21 mouse cellular contexts compared by ENCODE assay signal in the genomic region with DNA sequence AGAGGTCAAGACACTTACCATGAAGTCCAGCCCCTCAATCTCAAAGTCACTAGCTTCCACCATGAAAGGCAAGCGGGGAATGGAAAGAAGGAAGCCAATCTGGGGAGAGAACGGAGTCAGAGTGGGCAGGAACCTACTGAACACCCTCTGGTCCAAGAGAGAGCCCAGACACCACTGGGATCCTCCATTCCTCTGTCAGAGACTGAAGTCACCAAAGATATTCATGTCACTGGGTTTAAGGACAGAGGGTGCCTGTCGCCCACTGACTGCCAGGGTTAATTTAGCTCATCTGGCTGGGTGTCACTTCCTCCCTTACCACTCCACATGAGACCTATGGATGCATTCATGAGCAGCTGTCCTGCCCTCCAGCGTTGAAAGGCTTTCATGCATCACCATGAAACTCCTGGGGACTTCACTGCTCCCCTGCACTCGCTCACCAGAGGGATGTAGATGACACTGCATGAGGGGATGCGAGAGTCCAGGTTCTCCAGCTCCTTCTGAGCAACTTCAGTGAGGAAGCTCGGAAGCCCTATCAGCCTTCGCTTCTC. TPM values are rescaled to one million over a fixed set of nuclear protein-coding genes. Genes with fewer than 3 reads are reported as not detected.
A peak's percentile ranks its signal among the peaks of the same experiment; 100 is the strongest.
DNase-seq lines count a peak whose midpoint lies in the region; ATAC-seq and TF ChIP-seq lines count a peak whose summit lies in the region.
"Had no signal": no experiment of that assay in that cellular context is flagged by ENCODE, and none has a peak within 500 bp of the region (broad histone marks: within the 10 kb centered on the region; RNA-seq: fewer than 3 reads in every experiment).

No protein-coding gene starts in this region.

- no peaks in the 10 kb centered on the region for H3K9me3 ChIP-seq in liver, postnatal 0 days (ENCODE audit: low read length)
- no peaks in the 10 kb centered on the region for H3K9me3 ChIP-seq in liver, embryonic 12.5 days (replicated peaks)
- H3K9me3 ChIP-seq in CH12.LX (replicated peaks; ENCODE audit: low read length) = no peaks in the 10 kb centered on the region
- H3K9me3 ChIP-seq: forebrain, embryonic 10.5 days; hindbrain, embryonic 15.5 days had no signal

- no peaks in the 10 kb centered on the region for H3K79me2 ChIP-seq in CH12.LX (replicated peaks; ENCODE audit: control insufficient read depth, extremely low read depth, insufficient read depth, poor library complexity, severe bottlenecking)

- in situ Hi-C loops in CH12.LX (cut with MboI; ENCODE audit: low pct_ligation_motif_present, low pct_unique_long_range_greater_than_20kb, low sequenced_read_pairs) = no loop called here

- no peak overlapping the region for H3K27ac ChIP-seq in liver, postnatal 0 days (ENCODE audit: low read depth)
- no peak overlapping the region for H3K27ac ChIP-seq in liver, embryonic 12.5 days
- H3K27ac ChIP-seq in CH12.LX (ENCODE audit: insufficient read depth, low read depth) = no peak overlapping the region
- H3K27ac ChIP-seq: forebrain, embryonic 10.5 days; hindbrain, embryonic 15.5 days had no signal

- no peak for TF ChIP-seq POLR2A in CH12.LX (IDR thresholded peaks at IDR 0.05; ENCODE audit: low read depth, low read length)

- dilution Hi-C loops in CH12.LX (cut with MboI; ENCODE audit: extremely low pct_ligation_motif_present, extremely low pct_unique_long_range_greater_than_20kb, low sequenced_read_pairs) = no loop called here

- DNase-seq in liver, postnatal 0 days = peak; percentile 20
- DNase-seq in A20 (ENCODE audit: low read depth, low spot score) = peak; percentile 48
- peak; percentile 40 for DNase-seq in CH12.LX (ENCODE audit: extremely low read depth)
- DNase-seq in kidney, adult 11 months = no peak
- no peak for DNase-seq in adrenal gland, postnatal 36 days
- DNase-seq: adrenal gland, postnatal 10 days; cerebellum, adult 9-10 months; gastrocnemius, postnatal 25 days; kidney, postnatal 25 days; layer of hippocampus, postnatal 36 days; lung, postnatal 36 days; midbrain, embryonic 14.5 days; right cerebral cortex, postnatal 4 days; thymus, postnatal 25 days had no signal

- H3K36me3 ChIP-seq in liver, postnatal 0 days (replicated peaks; ENCODE audit: insufficient read depth, low read length) = no peaks in the 10 kb centered on the region
- no peaks in the 10 kb centered on the region for H3K36me3 ChIP-seq in liver, embryonic 12.5 days
- H3K36me3 ChIP-seq in CH12.LX (replicated peaks in 1 of 2; ENCODE audit: control insufficient read depth in 1 of 2, insufficient read depth in 1 of 2, low read length in 1 of 2) = peaks cover 0 to 26% of the 10 kb centered on the region in 2 experiments
- H3K36me3 ChIP-seq: forebrain, embryonic 10.5 days; hindbrain, embryonic 15.5 days had no signal

- TF ChIP-seq EP300 in liver, postnatal 0 days (IDR thresholded peaks at IDR 0.05; ENCODE audit: low read depth) = no peak
- TF ChIP-seq EP300 in CH12.LX (IDR thresholded peaks at IDR 0.05; ENCODE audit: low read length) = no peak

- H3K4me3 ChIP-seq in liver, postnatal 0 days (ENCODE audit: low read depth, low read length) = no peak overlapping the region
- H3K4me3 ChIP-seq in liver, embryonic 12.5 days = no peak overlapping the region
- H3K4me3 ChIP-seq in CH12.LX (replicated peaks in 1 of 3; ENCODE audit: low read depth in 2 of 3, low read length in 2 of 3, poor library complexity in 1 of 3) = no peak overlapping the region
- H3K4me3 ChIP-seq: forebrain, embryonic 10.5 days; hindbrain, embryonic 15.5 days had no signal

- no peaks in the 10 kb centered on the region for H3K27me3 ChIP-seq in liver, postnatal 0 days (ENCODE audit: insufficient read depth, low read length)
- H3K27me3 ChIP-seq in liver, embryonic 12.5 days (replicated peaks) = 0 out of 2 replicates have a peak, but pooled peaks cover 3% of the 10 kb centered on the region
- no peaks in the 10 kb centered on the region for H3K27me3 ChIP-seq in CH12.LX (replicated peaks)
- H3K27me3 ChIP-seq: hindbrain, embryonic 15.5 days had no signal

- no peak for ATAC-seq in liver, postnatal 0 days
- no peak for ATAC-seq in liver, embryonic 12.5 days
- peak; percentile 29 for ATAC-seq in megakaryocyte progenitor cell, adult 5-6 weeks (replicated peaks; ENCODE audit: poor library complexity)
- ATAC-seq: intestine, embryonic 16.5 days had no signal

- no peak overlapping the region for H3K9ac ChIP-seq in liver, postnatal 0 days (replicated peaks)
- H3K9ac ChIP-seq in liver, embryonic 12.5 days = no peak overlapping the region
- H3K9ac ChIP-seq in CH12.LX (ENCODE audit: insufficient read depth, low read depth) = no peak overlapping the region
- H3K9ac ChIP-seq: hindbrain, embryonic 15.5 days had no signal

- H3K4me2 ChIP-seq in liver, postnatal 0 days (ENCODE audit: low read depth, low read length) = no peak overlapping the region
- H3K4me2 ChIP-seq in liver, embryonic 12.5 days = no peak overlapping the region
- H3K4me2 ChIP-seq in CH12.LX (ENCODE audit: insufficient read depth, low read depth, poor library complexity, severe bottlenecking) = no peak overlapping the region
- H3K4me2 ChIP-seq: hindbrain, embryonic 15.5 days had no signal

- H3K4me1 ChIP-seq in liver, postnatal 0 days (ENCODE audit: insufficient read depth) = peaks cover 14% of the 10 kb centered on the region
- H3K4me1 ChIP-seq in liver, embryonic 12.5 days = peaks cover 58% of the 10 kb centered on the region
- peaks cover 10 to 49% of the 10 kb centered on the region in 2 experiments for H3K4me1 ChIP-seq in CH12.LX (ENCODE audit: control insufficient read depth in 1 of 2, insufficient read depth in 2 of 2)

- peak; percentile 46 for TF ChIP-seq CTCF in liver, postnatal 0 days (IDR thresholded peaks at IDR 0.05; ENCODE audit: low read depth)
- TF ChIP-seq CTCF in CH12.LX (conservative IDR thresholded peaks at IDR 0.05 in 1 of 2, IDR thresholded peaks at IDR 0.05 in 1 of 2; ENCODE audit: low read depth in 2 of 2, low read length in 2 of 2) = peak in 1 of 2 experiments; percentile 40; a peak in 2 of 4 replicates

- 65% methylated on average over 8 of the region's 8 CpGs for WGBS in liver, postnatal 0 days (ENCODE audit: insufficient replicate concordance)
- 60% methylated on average over 8 of the region's 8 CpGs for WGBS in liver, embryonic 12.5 days (ENCODE audit: insufficient replicate concordance)

- peak; percentile 10 for TF ChIP-seq RAD21 in CH12.LX (IDR thresholded peaks at IDR 0.05; ENCODE audit: low read depth, low read length)

TF ChIP-seq in CH12.LX, 34 proteins besides CTCF, POLR2A, EP300 and RAD21 (continues in another document):
- TF ChIP-seq KAT2A (IDR thresholded peaks at IDR 0.05; ENCODE audit: insufficient replicate concordance, low read length) (no peak), TCF12 (IDR thresholded peaks at IDR 0.05; ENCODE audit: low read depth, low read length) (no peak), SMC3 (IDR thresholded peaks at IDR 0.05; ENCODE audit: low read depth, low read length) (peak; percentile 27; the same call in 1 of the 2 replicates), IRF4 (IDR thresholded peaks at IDR 0.05; ENCODE audit: low read depth, low read length) (no peak)

RNA-seq across cellular contexts. Expression of a gene that starts 4.6 kb away (rescaled TPM):
- 3.3 and 4.1 TPM in 2 replicates for polyA plus RNA-seq in liver, postnatal 0 days (2015; fragmentation: Nextera tagmentation; extraction: Ambion mirVana)
- 2.8 and 3.4 TPM in 2 replicates for polyA plus RNA-seq in liver, embryonic 12.5 days (2016; fragmentation: Nextera tagmentation; extraction: Ambion mirVana)
- 94.1 and 124 TPM in 2 replicates for total RNA-seq in CH12.LX (2012; rRNA removed)
- total RNA-seq in CH12.LX (2014; rRNA removed) = 130 and 142 TPM in 2 replicates
- polyA plus RNA-seq in CH12.LX (2012; ENCODE audit: insufficient read length, low read depth) = 94.4 and 105 TPM in 2 replicates
- total RNA-seq in megakaryocyte progenitor cell, adult 5-6 weeks (2015) = 0.93 and 1.9 TPM in 2 replicates
- 1.5 TPM in 1 of 2 replicates, not detected in the other for total RNA-seq in megakaryocyte progenitor cell, adult 5-6 weeks (2017)
- 1 to 10 TPM in 1 of 2 experiments, under 1 TPM in 1; 0.82 to 1.3 TPM for total RNA-seq in adrenal gland, postnatal 36 days (2021)
- total RNA-seq: heart, adult 8-10 months; hematopoietic stem cell, adult 5-6 weeks had no signal

RNA-seq across cellular contexts. Expression of a gene that starts 14.1 kb away (rescaled TPM):
- 3.8 and 4.2 TPM in 2 replicates for polyA plus RNA-seq in liver, postnatal 0 days (2015; fragmentation: Nextera tagmentation; extraction: Ambion mirVana)
- 4.0 and 4.8 TPM in 2 replicates for polyA plus RNA-seq in liver, embryonic 12.5 days (2016; fragmentation: Nextera tagmentation; extraction: Ambion mirVana)
- total RNA-seq in CH12.LX (2012; rRNA removed) = 11.5 and 13.1 TPM in 2 replicates
- 6.1 and 7.6 TPM in 2 replicates for total RNA-seq in CH12.LX (2014; rRNA removed)
- 10.6 and 12.1 TPM in 2 replicates for polyA plus RNA-seq in CH12.LX (2012; ENCODE audit: insufficient read length, low read depth)
- 4.2 and 5.7 TPM in 2 replicates for total RNA-seq in megakaryocyte progenitor cell, adult 5-6 weeks (2015)
- 2.4 and 3.5 TPM in 2 replicates for total RNA-seq in megakaryocyte progenitor cell, adult 5-6 weeks (2017)
- total RNA-seq in adrenal gland, postnatal 36 days (2021) = 1 to 10 TPM in 1 of 2 experiments, under 1 TPM in 1; 0.95 to 1.6 TPM

RNA-seq across cellular contexts. Expression of a gene that starts 16.0 kb away (rescaled TPM):
- 0.09 and 0.12 TPM in 2 replicates for polyA plus RNA-seq in liver, postnatal 0 days (2015; fragmentation: Nextera tagmentation; extraction: Ambion mirVana)
- 0.10 and 0.15 TPM in 2 replicates for polyA plus RNA-seq in liver, embryonic 12.5 days (2016; fragmentation: Nextera tagmentation; extraction: Ambion mirVana)
- total RNA-seq in CH12.LX (2012; rRNA removed) (0.42 and 0.46 TPM in 2 replicates), CH12.LX (2014; rRNA removed) (0.07 TPM in 1 of 2 replicates, not detected in the other)
- 0.94 and 1.2 TPM in 2 replicates for polyA plus RNA-seq in CH12.LX (2012; ENCODE audit: insufficient read length, low read depth)
- total RNA-seq in megakaryocyte progenitor cell, adult 5-6 weeks (2015) = not detected in 2 replicates
- total RNA-seq in megakaryocyte progenitor cell, adult 5-6 weeks (2017) = 0.17 TPM in 1 of 2 replicates, not detected in the other
- total RNA-seq in adrenal gland, postnatal 36 days (2021) = under 1 TPM; 0.53 to 0.59 TPM

RNA-seq across cellular contexts. Expression of a gene that starts 17.4 kb away (rescaled TPM):
- 98.6 and 102 TPM in 2 replicates for polyA plus RNA-seq in liver, postnatal 0 days (2015; fragmentation: Nextera tagmentation; extraction: Ambion mirVana)
- 160 and 162 TPM in 2 replicates for polyA plus RNA-seq in liver, embryonic 12.5 days (2016; fragmentation: Nextera tagmentation; extraction: Ambion mirVana)
- total RNA-seq in CH12.LX (2012; rRNA removed) (182 and 198 TPM in 2 replicates), CH12.LX (2014; rRNA removed) (111 and 114 TPM in 2 replicates)
- polyA plus RNA-seq in CH12.LX (2012; ENCODE audit: insufficient read length, low read depth) = 160 and 163 TPM in 2 replicates
- total RNA-seq in megakaryocyte progenitor cell, adult 5-6 weeks (2015) = 209 and 248 TPM in 2 replicates
- total RNA-seq in megakaryocyte progenitor cell, adult 5-6 weeks (2017) = 225 and 254 TPM in 2 replicates
- 100 to 1,000 TPM in 1 of 2 experiments, 10 to 100 TPM in 1; 83.6 to 109 TPM for total RNA-seq in adrenal gland, postnatal 36 days (2021)

RNA-seq across cellular contexts. Expression of a gene that starts 26.4 kb away (rescaled TPM):
- polyA plus RNA-seq in liver, postnatal 0 days (2015; fragmentation: Nextera tagmentation; extraction: Ambion mirVana) = 15.8 and 17.2 TPM in 2 replicates
- polyA plus RNA-seq in liver, embryonic 12.5 days (2016; fragmentation: Nextera tagmentation; extraction: Ambion mirVana) = 49.0 and 49.1 TPM in 2 replicates
- total RNA-seq in CH12.LX (2012; rRNA removed) (3.4 and 4.3 TPM in 2 replicates), CH12.LX (2014; rRNA removed) (0.94 and 1.4 TPM in 2 replicates)
- polyA plus RNA-seq in CH12.LX (2012; ENCODE audit: insufficient read length, low read depth) = 4.8 and 6.3 TPM in 2 replicates
- 1.8 and 2.6 TPM in 2 replicates for total RNA-seq in megakaryocyte progenitor cell, adult 5-6 weeks (2015)
- 1.9 and 3.5 TPM in 2 replicates for total RNA-seq in megakaryocyte progenitor cell, adult 5-6 weeks (2017)
- total RNA-seq in adrenal gland, postnatal 36 days (2021) = 10 to 100 TPM; 16.1 to 18.2 TPM

Comparison
In these comparisons a context has a peak if more than half of its experiments do, and no peak if none do; other contexts are left out.
1. DNase-seq: peak in liver, postnatal 0 days (single experiment), A20 (single experiment) and CH12.LX (single experiment); none in kidney, adult 11 months (single experiment) and adrenal gland, postnatal 36 days (0 of 2).
2. RNA of a gene that starts 4.6 kb away (total RNA-seq): 94.1 to 142 TPM in CH12.LX; 0.93 to 1.9 TPM in megakaryocyte progenitor cell, adult 5-6 weeks and 0.82 to 1.3 TPM in adrenal gland, postnatal 36 days; every median in the first group is over 10 times any median in the second.